Mouse (Mus musculus) heart, postnatal 0 days (tissue): ENCODE measurements around the gene Gm5767.

ENCODE experiments used
- CTCF ChIP-seq: IDR thresholded peaks from 2 replicates; pipeline ENCODE4 v1.5.1; 2016; ENCODE audit warnings: antibody characterized with exemption, control low read depth, low read depth
- EP300 ChIP-seq: IDR thresholded peaks from 2 replicates; pipeline ENCODE4 v1.6.1; 2016; ENCODE audit warnings: antibody characterized with exemption, low read depth

GRCm38 (mm10) chr16:8720447-8720846 is 39.9 kb downstream of the Gm5767 start:
- TF ChIP-seq EP300 (no peak), CTCF (no peak)
